Mouse (Mus musculus) ES-E14 (cell line): ENCODE data around the gene Fam19a1. TPM values are rescaled to one million over a fixed set of nuclear protein-coding genes. Genes with fewer than 3 reads are reported as not detected.

Experiments used
- DNase-seq: peaks from one replicate; pipeline ENCODE4 v3.0.0-alpha.2; 2013; ENCODE audit warnings: low read depth, low spot score
- H3K27ac ChIP-seq: 2 replicates; pipeline ENCODE4 v1.5.1; 2012; ENCODE audit warnings: low read depth, mild to moderate bottlenecking, low read length, moderate library complexity, mixed read lengths; ENCODE audit not compliant: poor library complexity, insufficient read depth, severe bottlenecking
- H3K36me3 ChIP-seq: 2 replicates; pipeline ENCODE4 v1.6.1; 2012; ENCODE audit warnings: mild to moderate bottlenecking, low read length, moderate library complexity, mixed read lengths; ENCODE audit not compliant: control insufficient read depth, poor library complexity, insufficient read depth, severe bottlenecking
- H3K4me1 ChIP-seq, 2 experiments: fragments of 150-350 bp in 1 of 2; sonication (generic) in 1 of 2; 2 replicates each; pipeline ENCODE4 v1.6.1; 2012; ENCODE audit warnings: low read length in 2 of 2, mild to moderate bottlenecking in 1 of 2, mixed read lengths in 1 of 2; ENCODE audit not compliant: control insufficient read depth in 2 of 2, insufficient read depth in 2 of 2, poor library complexity in 1 of 2
- H3K4me3 ChIP-seq, 2 experiments: fragments of 150-350 bp in 1 of 2; sonication (generic) in 1 of 2; 2 replicates each; pipeline ENCODE4 v1.5.1; 2012; ENCODE audit warnings: low read length in 2 of 2, low read depth in 1 of 2, mild to moderate bottlenecking in 1 of 2, mixed read lengths in 1 of 2; ENCODE audit not compliant: insufficient read depth in 1 of 2, poor library complexity in 1 of 2, severe bottlenecking in 1 of 2
- H3K9ac ChIP-seq: 2 replicates; pipeline ENCODE4 v1.6.1; 2012; ENCODE audit warnings: low read depth, mild to moderate bottlenecking, low read length, mixed read lengths; ENCODE audit not compliant: poor library complexity, insufficient read depth, severe bottlenecking
- H3K9me3 ChIP-seq: fragments of 150-350 bp; sonication (generic); 2 replicates; pipeline ENCODE4 v1.6.1; 2012; ENCODE audit warnings: low read depth, mild to moderate bottlenecking, low read length; ENCODE audit not compliant: control insufficient read depth, insufficient read depth
- CHD2 ChIP-seq: IDR thresholded peaks from 2 replicates; pipeline ENCODE4 v1.6.1; 2014; ENCODE audit warnings: mild to moderate bottlenecking, low read depth, low read length, inconsistent platforms
- HCFC1 ChIP-seq: IDR thresholded peaks from 2 replicates; pipeline ENCODE4 v1.6.1; 2012; ENCODE audit warnings: low read length, inconsistent platforms, borderline replicate concordance; ENCODE audit not compliant: insufficient read depth
- MAFK ChIP-seq: IDR thresholded peaks from 2 replicates; pipeline ENCODE4 v1.6.1; 2014; ENCODE audit warnings: mild to moderate bottlenecking, low read depth, low read length, inconsistent platforms; ENCODE audit not compliant: insufficient read depth
- ZC3H11A ChIP-seq: IDR thresholded peaks from 2 replicates; pipeline ENCODE4 v1.6.1; 2012; ENCODE audit warnings: low read depth, mild to moderate bottlenecking, inconsistent platforms, low read length, borderline replicate concordance
- ZNF384 ChIP-seq: IDR thresholded peaks from 2 replicates; pipeline ENCODE4 v1.6.1; 2012; ENCODE audit warnings: low read depth, low read length, inconsistent platforms
- in situ Hi-C, 2 experiments: fragments of 600-800 bp; cut with MboI; formaldehyde crosslinking; loops; one replicate each; pipeline ENCODE4 v1.15.1; 2025; ENCODE audit warnings: low sequenced_read_pairs in 2 of 2, inconsistent platforms in 1 of 2; ENCODE audit not compliant: unreplicated experiment in 2 of 2
- total RNA-seq: library from RNA; depleted of rRNA; stranded (reverse); fragments of 300-350 nt; gene quantifications from 2 replicates; pipeline ENCODE4 v1.2.3, GENCODE M21; 2012

The Fam19a1 gene
- total RNA-seq, 1 experiment, result not detected

DNA sequence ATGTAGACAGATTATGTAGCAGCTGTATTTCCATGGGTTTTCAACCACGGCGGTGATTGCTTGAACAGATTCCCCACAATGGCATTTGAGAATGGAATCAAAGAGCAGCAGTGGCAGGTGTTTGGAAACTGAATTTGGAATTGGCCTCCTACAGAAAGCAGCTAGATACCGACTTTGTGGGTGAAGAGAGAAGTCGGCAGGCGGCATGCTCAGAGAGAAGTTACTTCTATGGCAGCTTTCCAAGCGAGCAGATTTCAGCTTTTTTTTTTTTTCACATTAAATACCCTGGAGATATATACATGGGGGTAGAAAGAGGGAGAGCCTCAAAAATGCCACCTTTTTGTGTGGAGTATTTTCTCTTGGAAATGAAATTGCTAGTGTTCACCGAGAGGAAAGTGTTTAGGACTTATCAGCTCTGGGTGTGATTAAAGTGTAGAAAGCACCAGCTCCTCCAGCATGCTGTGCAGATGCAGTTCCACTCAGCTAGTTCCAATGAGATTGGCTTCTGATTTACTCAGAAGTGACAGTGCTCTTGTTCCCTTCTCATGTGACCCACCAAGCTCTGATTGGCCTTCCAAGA lies 236.6 kb downstream of the Fam19a1 start:
- H3K27ac ChIP-seq, result no peak overlapping the region
- in situ Hi-C loops, result no loop called here
- H3K4me1 ChIP-seq, result no peaks in the 10 kb centered on the region
- no peaks in the 10 kb centered on the region for H3K9me3 ChIP-seq
- H3K4me3 ChIP-seq, result no peak overlapping the region
- no peak overlapping the region for H3K9ac ChIP-seq
- DNase-seq, result no peak
- H3K36me3 ChIP-seq, result no peaks in the 10 kb centered on the region
- TF ChIP-seq ZC3H11A (no peak), ZNF384 (no peak), HCFC1 (no peak), MAFK (no peak), CHD2 (no peak)

DNA sequence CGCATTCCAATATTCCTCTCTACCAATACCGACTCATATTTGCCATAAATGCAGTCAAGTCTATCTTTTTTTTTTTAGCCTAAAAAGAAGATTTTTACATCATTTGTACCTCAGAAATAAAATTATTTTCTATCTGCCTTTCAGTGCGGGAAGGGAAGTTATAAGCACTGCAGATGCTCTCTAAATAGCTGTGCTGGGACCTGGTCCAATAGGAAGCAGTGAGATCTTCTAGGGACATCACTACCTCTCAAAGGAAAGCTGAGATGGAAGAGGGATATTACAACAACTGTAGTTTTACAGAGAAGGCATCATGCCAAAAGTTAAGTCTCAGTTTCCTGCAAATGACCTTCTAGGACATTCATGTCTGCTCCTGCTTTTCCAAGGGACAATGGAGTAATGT lies 256.6 kb downstream of the Fam19a1 start:
- H3K36me3 ChIP-seq, result no peaks in the 10 kb centered on the region
- no peak overlapping the region for H3K9ac ChIP-seq
- in situ Hi-C loops, result no loop called here
- H3K4me3 ChIP-seq, result no peak overlapping the region
- TF ChIP-seq HCFC1 (no peak), ZC3H11A (no peak), ZNF384 (no peak), MAFK (no peak), CHD2 (no peak)
- no peaks in the 10 kb centered on the region for H3K4me1 ChIP-seq
- DNase-seq, result no peak
- no peaks in the 10 kb centered on the region for H3K9me3 ChIP-seq
- no peak overlapping the region for H3K27ac ChIP-seq

DNA sequence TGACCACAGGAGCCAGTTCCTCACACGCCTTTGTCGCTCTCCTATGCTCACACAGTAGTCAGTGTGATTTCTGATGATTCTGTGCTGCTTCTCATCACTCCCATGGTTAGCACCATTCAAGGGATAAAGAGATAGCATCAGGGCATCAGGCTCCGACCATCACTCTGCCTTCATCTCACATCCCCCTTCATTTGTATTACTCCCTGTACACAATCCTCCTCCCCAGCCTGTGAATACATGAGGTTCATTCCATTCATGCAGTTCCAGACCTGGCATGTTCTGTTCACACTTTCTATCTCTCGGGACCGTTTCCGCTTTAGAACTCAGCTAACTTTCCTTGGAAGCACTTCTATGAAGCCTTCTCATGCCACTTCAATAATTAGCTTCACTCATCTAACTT lies 259.9 kb downstream of the Fam19a1 start:
- DNase-seq, result no peak
- Histone ChIP-seq H3K9ac (no peak overlapping the region), H3K9me3 (no peaks in the 10 kb centered on the region), H3K27ac (no peak overlapping the region), H3K4me3 (no peak overlapping the region), H3K4me1 (no peaks in the 10 kb centered on the region), H3K36me3 (no peaks in the 10 kb centered on the region)
- TF ChIP-seq ZC3H11A (no peak), ZNF384 (no peak), HCFC1 (no peak), CHD2 (no peak), MAFK (no peak)
- in situ Hi-C loops, result no loop called here

DNA sequence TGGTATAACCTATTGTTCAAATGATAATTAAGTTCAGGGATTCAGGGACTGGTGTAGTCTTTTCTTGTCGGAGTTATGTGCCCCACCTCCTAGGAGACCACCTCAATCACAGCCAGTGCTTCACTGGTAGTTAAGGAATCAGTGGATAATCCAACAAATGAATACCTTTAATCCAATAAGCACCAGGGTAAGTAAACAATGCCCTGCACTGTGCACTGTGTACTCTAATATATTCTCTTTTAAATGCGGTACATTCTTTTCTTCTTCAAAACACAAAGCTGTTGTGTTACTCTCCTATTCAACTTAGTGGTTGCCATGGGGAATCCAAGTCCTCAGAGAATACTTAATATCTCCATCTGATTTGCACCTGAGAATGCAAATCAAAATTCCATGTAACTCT lies 260.3 kb downstream of the Fam19a1 start:
- in situ Hi-C loops, result no loop called here
- Histone ChIP-seq H3K27ac (no peak overlapping the region), H3K9ac (no peak overlapping the region)

DNA sequence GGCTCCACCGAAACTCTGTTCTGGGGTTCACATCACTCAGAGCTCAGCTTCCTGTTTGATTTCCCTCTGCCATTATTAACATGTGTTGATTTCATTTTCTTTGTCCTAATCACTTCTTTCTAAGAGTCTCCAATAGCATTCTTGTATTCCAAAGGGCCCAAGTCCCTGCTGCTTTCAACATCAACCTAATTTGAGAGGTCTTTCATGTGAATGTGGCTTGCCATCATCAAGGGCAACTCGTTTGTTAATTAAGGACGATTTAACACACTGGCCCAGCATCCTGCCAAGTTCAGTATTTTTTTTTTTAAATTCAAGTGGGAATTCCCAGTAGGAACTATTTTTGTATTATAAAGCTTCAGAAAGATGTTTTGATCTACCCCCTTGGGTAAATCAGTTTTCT lies 263.8 kb downstream of the Fam19a1 start:
- no peak for DNase-seq
- Histone ChIP-seq H3K27ac (no peak overlapping the region), H3K4me3 (no peak overlapping the region), H3K4me1 (no peaks in the 10 kb centered on the region), H3K9ac (no peak overlapping the region), H3K9me3 (no peaks in the 10 kb centered on the region), H3K36me3 (no peaks in the 10 kb centered on the region)
- in situ Hi-C loops, result no loop called here
- TF ChIP-seq ZC3H11A (no peak), CHD2 (no peak)

More for the DNA sequence above, 260.3 kb downstream of the Fam19a1 start:
- DNase-seq, result no peak
- H3K36me3 ChIP-seq, result no peaks in the 10 kb centered on the region
- no peak for TF ChIP-seq ZC3H11A
- no peak for TF ChIP-seq HCFC1
- TF ChIP-seq CHD2, result no peak
- H3K4me3 ChIP-seq, result no peak overlapping the region
- H3K9me3 ChIP-seq, result no peaks in the 10 kb centered on the region
- H3K4me1 ChIP-seq, result no peaks in the 10 kb centered on the region
